Mouse (Mus musculus) spleen, postnatal 36 days (tissue): ENCODE data around the gene Lrrc27.
A peak's percentile ranks its signal among the peaks of the same experiment; 100 is the strongest.

Experiments
- DNase-seq, 2 experiments: peaks; one replicate each; pipeline ENCODE4 v3.0.0; 2022; ENCODE audit warnings: low spot score in 2 of 2, mixed read lengths in 1 of 2

Gene Lrrc27

GRCm38 (mm10) chr7:139212754-139213745, at the start of gene Lrrc27, which contains the start of gene Stk32c:
Gene Lrrc27 (plus strand): TSS chr7:139212988.
Gene Stk32c (minus strand): TSS chr7:139213307.
- peak; percentile 96 to 97 for DNase-seq

DNA sequence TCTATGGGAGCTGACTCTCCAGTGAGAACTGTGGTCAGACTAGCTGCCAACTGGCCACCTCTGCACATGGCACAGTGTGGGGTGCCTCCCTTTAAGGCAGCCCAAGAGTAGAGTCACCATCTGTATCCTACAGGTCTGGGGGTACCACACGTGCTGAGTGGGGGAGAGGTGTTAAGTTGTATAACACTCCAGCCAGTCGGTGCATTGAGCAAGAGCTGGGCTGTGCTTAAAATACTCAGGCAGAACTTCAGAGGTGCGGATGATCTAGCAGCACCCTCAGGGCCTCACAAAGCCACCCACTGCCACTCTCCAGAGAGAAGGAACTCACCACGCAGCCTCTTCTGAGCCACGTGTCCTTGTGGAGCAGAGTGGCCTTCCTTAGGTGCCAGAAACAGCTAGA, 48.4 kb upstream of the Lrrc27 start:
- DNase-seq, result no peak

- no peak for DNase-seq
These were observed 43.6 kb upstream of the Lrrc27 start for GRCm38 (mm10) chr7:139169143-139169542.

- no peak for DNase-seq
These were observed 33.5 kb upstream of the Lrrc27 start for GRCm38 (mm10) chr7:139179299-139179698.

DNA sequence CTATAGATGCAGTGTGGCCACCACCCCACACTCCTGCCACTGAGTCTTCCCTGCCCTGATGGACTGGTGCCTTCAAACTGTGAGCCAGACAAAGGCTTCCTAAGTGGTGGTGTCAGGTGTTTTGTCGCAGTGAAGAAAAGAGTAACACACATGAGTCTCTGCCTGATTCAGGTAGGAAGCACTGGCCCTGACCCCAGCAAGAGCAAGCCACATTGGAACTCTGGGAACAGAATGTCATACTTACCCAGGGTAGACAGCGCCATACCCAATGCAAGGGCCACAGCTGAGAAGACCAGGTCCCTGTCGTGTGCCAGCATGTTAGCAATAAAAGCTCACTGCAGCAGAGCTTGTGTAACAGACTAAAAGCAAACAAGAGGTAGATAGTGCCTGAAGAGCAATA, 32.7 kb upstream of the Lrrc27 start:
- DNase-seq, result no peak

DNA sequence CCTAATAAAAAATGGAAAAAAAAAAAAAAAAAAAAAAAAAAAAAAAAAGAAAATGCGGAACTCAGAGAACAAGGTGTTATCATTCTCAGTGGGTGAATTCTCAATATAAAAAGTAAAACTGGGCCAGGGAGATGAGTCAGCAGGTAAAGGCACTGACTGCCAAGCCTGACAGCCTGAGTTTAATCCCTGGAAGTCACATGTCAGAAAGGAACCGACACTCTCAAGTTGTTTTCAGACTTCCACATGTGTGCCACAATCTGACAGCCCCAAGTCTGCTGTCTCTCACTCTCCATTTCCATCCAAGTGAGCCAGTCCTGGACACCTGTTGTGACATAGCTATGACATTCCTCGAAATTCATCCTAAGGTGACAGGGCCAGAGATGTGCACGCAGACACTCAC, 28.4 kb upstream of the Lrrc27 start:
- no peak for DNase-seq

DNA sequence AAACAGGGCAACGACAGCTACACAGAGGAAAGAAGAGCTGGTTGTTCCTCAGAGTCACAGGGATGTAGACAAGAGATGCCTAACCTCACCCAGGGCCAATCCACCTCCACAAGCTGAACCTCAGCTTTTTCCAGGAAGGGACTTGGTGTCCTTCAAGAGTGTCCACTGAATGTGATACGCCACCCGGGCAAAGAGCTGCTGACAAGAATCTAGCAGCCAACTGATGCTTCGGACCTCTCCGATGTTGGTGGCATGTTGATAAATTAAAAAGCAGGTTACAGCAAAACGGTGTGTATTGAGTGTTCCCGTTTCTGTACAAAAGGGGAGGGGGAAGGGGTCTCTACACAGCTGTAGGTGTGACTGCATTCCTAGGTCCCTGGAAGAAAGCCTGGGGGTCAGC, 27.9 kb upstream of the Lrrc27 start:
- DNase-seq, result no peak

DNA sequence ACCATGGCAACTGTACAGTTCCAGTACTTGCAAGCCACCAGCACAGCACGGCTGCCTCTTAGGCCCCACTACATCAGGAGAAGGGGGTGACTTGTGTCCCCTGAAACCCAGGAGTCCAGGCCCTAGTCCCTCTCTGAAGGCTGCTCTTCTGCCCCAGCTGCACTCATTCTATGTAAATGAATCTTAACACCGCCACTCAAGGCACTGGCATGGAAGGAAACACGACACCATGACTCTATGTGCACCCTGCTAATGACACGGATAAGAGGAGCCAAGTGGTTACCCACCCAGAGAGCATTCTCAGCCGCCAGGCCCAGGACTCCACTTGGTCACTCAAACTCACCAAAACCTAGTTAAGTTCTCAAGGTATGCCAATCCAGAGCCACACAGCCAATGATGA, 26.8 kb upstream of the Lrrc27 start:
- no peak for DNase-seq

DNA sequence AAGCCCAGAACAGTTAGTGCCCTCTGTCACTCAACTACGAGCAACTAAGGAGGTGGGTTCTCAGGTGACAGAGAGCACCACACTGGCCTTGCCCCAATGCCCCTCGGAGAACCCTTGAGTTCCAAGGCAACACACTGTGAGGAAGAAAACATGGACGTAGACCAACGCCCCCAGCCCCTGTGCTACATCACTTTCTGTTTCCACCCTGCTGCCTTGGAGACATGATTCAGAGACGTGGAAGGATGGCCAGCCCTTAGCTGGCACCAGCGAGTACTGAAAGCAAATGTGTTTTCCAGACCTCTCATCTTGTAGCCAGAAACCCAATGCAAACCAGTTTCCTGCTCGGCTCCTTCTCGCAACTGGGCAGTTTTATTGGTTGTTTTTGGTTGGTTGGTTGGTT, 26.4 kb upstream of the Lrrc27 start:
- no peak for DNase-seq

DNA sequence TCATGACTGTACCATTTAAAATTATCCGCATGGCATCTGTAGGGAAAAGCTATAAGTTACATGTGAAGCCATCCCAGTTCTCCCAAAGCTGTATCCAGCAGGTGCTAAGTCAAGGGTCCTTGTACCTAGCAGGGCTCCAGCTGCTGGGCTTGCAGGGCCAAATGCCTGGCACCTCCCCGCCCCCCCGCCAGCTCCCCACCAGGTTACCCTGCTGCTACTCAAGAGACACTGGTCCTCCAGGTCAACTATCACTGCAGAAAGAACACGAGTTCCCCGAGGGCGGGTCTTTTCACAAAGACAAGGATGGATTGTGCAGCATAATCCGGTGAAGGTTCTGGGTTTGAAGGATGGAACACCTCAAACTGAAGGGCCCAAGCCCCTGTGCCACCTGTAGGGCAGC, 25.5 kb upstream of the Lrrc27 start:
- no peak for DNase-seq

DNA sequence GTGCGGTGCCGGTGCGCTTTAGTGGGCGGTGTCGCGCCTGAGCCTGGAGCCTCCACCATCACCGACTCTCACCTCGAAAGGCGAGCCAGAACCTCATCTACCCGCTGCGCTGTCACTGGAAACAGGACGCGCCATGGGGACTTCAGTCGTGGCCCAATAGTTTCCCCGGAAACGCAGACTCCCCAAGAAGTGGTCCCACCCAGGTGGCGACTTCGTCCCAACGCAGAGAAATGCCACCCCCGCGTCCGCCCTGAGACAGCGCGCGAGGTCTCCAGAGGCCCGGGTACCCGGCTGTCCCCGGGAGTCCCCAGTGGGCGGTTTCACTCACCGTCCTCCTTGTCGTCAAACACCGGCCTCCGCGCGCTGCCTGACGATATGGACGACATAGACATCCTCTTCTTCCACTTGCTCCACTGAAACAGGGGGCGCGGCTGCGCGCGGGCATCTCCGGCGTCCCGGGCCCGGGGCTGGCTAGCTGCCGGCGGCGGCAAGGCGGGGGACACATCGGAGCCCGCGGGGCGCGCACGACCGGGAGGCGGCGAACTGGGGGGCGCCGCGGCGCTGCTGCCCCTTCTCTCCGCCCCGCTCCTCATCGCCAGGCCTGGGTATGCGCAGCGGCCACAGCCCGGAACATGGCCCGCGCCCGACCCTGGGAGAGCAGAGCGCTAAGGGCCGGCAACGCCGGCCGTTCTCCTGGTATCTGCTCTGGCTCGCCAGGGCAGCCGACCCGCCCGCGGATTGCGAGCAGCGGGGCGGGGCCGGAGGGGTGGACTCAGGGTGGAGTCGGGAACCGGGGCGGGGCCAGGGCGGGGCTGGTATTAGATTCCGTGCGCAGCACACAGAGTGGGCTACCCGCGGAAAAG, 24.8 kb upstream of the Lrrc27 start:
- peak; percentile 24 to 27 for DNase-seq

DNA sequence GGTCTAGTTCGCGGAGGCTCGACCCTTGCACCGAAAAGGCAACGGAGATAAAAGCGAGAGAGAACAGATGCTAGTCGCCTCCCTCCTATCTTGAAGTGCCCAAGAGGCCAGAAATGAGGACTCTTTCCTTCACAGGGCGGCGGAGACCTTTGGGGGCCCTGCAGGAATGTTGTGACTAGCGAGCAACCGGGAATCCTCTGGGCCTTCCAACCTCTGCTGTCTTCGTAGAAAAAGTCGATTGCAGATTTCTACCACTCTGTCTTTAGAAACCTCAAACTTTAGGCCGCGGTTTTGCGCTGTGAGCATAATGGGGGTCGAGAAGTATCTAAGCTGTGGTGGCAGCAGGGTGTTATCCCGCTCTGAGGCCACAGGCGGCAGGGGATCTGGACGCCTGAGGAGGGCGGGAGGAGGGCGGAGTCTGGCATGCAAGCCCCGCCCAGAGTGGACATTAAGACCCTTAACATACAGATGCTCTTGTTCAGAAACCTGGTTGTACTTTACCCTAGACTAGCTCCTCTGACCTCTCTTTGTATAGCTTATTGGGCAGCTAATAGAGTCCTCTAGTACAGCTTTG, 24.1 kb upstream of the Lrrc27 start:
- no peak for DNase-seq

DNA sequence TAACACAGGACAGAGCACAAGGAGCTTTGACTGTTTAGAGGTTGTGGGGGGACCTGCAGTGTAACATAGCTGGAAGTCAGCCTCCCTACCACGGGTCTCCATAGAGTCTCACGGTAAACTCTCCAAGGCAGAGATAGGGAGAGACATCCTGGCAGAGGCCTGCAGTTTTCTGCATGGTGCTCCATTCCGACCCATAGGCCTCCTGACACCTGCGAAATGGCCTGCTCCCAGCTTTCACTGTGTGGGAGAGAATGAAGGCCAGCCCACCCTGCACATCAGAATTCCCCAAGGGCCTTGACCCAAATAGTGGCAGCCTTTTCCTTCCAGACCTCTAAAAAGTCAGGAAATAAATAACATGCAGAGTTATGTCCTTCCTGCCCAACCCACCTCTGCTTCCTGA, 22.2 kb upstream of the Lrrc27 start:
- DNase-seq, result no peak

GRCm38 (mm10) chr7:139191619-139192018, 21.2 kb upstream of the Lrrc27 start:
- no peak for DNase-seq

DNA sequence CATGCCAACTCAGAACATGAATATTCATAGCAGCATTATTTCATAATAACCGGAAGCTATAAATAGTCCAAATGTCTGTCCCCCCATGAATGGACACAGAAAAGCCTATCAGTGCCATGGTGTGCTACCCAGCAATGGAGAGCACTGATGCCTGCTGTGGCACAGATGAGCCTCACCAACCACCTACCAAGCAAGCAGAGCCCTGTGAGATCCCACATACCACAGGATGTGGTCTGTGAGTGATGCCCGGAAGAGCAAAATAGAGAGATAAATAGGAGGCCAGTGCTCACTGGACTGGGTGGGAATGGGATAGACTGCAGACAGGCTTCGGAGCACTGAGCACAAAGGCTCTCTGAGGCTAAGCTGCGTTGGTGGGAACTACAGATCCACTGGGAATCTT, 15.8 kb upstream of the Lrrc27 start:
- no peak for DNase-seq

- no peak for DNase-seq
These were observed 12.7 kb upstream of the Lrrc27 start for GRCm38 (mm10) chr7:139200108-139200507.

GRCm38 (mm10) chr7:139201209-139201608, 11.6 kb upstream of the Lrrc27 start:
- no peak for DNase-seq

DNA sequence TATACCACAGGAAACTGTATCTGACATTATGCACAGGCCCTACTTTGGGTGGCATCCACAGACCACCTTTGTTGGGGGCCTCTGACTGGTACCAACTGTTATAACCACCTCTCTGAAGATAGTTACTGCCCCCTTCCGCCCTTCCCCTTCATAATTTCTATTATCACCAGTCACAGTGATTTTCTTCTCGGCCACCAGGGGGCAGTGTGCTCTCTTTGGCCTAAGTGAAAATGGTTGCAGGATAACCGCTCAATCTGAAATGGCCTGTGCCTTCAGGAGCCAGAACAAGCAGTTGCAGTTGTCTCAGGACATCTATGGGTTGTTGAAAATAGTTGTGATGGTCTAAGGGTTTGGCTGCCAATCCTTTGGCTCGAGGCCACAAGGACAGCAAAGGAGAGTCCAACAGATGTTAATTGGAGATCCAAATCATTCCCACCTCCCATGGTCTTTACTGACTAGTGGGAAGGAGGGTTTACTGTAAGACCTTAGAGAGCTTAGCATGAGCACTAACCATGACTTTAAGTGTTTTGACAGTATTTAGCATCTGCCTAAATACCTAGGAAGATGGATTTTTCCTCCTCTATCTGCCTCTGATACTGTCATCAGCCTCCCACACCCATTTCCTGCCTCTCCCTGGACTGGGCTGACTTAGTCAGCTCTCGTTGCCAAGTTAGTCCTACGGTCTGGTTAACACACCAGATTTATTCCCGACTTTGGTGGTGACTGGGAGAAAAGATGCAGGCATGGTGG, 4.6 kb upstream of the Lrrc27 start:
- DNase-seq, result peak in 1 of 2 experiments; percentile 49

DNA sequence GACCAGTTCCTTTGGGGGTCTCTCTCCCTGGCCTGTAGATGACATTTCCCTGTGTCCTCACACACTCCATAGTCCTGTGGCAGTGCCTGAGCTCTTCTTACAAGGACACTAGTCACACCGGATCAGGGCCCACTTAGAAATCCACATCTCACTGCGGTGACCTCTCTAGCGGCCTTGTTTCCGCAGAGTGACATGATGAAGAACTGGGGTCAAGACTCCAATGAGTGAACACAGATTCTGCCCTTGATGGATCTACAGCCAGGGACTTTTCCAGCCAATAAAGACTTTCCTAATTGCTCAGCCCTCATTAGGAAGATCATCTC, 4.1 kb upstream of the Lrrc27 start:
- DNase-seq, result no peak

DNA sequence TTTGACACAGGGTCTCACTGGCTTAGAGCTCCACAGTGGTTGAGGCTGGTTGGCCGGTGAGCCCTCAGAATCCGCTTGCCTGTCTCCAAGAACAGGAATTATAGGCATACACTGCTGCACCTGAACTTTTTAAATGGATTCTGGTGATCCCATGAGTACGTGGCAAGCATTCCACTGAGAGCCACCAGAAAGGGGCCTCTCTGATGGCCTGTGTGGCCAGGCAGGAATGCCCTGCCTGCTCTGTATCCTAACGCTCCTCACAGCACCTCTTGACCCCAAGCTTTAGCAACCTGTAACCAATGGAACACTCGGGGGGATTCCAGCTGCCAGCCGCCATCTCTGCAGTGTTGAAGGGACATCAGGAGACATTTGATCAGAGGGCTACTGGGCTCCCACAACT, 1.0 kb upstream of the Lrrc27 start:
- no peak for DNase-seq

DNA sequence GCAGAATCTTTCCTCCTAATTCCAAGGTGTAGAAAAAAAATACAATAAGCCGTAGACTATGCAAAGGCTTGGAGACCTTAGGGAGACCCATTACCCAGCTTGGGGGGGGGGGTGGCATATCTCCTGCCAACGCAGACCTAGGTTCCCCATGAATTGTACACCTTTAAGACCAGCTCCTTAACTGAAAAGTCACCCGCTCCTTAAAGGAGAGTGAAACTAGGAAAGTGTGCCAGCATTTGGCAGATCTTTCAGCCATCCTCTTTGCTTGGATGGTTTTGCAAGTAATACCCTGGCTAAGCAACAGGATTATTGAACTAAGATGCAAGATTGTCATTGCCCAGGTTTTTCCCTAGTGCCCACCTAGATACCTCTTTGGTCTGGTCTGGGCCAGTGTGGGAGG, 963 bp downstream of the Lrrc27 start:
- DNase-seq, result no peak

- DNase-seq, result no peak
These were observed 1.4 kb downstream of the Lrrc27 start for GRCm38 (mm10) chr7:139214160-139214559.
